Mouse (Mus musculus) cerebral cortex, adult 2 months (tissue): ENCODE results near the gene Gm15127.

Experiments used
- WGBS: fragments of 180-500 bp; shearing (Covaris S2); methylation state at CpG from one replicate; pipeline ENCODE4 v1.1.7; 2018; 5-methylcytosine and 5-hydroxymethylcytosine counted together

Gene Gm15127

DNA sequence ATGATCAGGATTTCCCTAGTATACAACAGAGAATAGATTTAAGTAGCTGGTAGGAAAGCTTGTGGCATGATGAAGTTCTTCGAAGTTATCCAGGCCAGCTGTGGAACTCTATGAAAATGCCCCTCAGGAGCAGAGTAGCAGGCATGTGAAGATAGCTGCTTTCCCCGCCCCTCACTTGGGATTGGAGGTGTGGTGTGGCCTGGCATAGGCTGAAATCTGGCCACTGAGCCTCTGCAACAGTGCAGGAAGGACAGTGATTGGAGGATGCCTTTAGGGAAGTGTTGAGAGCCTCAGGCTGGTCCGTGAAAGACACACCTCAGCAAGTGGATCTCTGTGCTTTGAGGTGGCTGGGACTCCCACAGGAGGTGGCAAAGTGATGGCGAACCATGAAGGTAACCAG is at the start of gene Gm15127:
Gene Gm15127, plus strand, starts transcription at position 301 of the 400 bp plus-strand sequence.
- WGBS = 60% methylated on average over 1 of the region's 4 CpGs

DNA sequence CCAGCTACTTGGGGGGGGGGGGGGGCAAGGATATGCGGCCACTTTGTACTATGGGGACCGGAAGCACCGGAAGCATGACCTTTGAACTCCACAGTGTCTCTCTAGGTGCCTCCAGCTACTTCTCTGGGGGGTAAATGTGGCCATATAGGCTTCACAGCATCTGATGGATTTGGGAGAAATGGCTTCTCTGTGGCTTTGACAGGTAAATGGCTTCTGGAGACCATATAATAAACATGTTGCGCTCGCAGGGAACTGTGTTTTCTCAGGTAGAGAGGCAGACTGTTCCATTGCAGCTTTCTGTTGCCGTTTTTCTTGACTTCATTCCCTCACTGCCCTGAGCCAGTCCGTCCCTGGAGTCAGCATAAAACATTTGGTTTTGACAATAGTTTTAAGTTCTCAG is 48.3 kb upstream of the Gm15127 start, which contains the start of gene Gm8334:
Gene Gm8334, minus strand, starts transcription at position 101 of the 400 bp plus-strand sequence.
- 82% methylated on average over 4 of the region's 7 CpGs for WGBS

DNA sequence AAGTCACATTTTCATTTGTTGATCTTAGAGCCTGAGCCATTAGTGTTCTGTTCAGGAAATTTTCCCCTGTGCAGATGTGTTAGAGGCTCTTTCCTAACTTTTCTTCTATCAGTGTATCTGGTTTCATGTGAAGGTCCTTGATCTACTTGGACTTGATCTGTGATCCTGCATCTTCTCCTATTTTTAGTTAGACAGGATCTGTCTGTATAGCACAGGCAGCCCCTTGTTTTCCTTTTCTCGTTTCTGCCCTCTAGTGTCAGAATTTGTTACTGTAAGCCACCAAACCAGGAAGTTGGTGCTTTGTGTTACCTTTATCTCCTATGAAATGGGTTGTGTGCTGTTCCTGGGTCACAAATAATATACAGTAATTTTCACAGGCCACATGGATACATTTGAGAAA is 12.9 kb downstream of the Gm15127 start:
- WGBS = 15% methylated on average over 1 of the region's 1 CpGs
